In genomic region chr6:42545451-42545885, GRCm38 (mm10) we compare ENCODE assay signal across 14 mouse cellular contexts. TPM values are rescaled to one million over a fixed set of nuclear protein-coding genes. Genes with fewer than 3 reads are reported as not detected.
DNase-seq lines count a peak whose midpoint lies in the region; ATAC-seq lines count a peak whose summit lies in the region.
"Had no signal": no experiment of that assay in that cellular context is flagged by ENCODE, and none has a peak within 500 bp of the region (broad histone marks: within the 10 kb centered on the region; RNA-seq: fewer than 3 reads in every experiment).

No protein-coding gene starts in this region.

- peaks cover 4% of the 10 kb centered on the region for H3K4me1 ChIP-seq in embryonic facial prominence, embryonic 14.5 days (ENCODE audit: control insufficient read depth, insufficient read depth, low read length)
- peaks cover 6% of the 10 kb centered on the region for H3K4me1 ChIP-seq in embryonic facial prominence, embryonic 10.5 days
- H3K4me1 ChIP-seq in kidney, embryonic 16.5 days (ENCODE audit: insufficient read depth, low read length): peaks cover 5% of the 10 kb centered on the region; the same call in 1 of the 2 replicates
- no peaks in the 10 kb centered on the region for H3K4me1 ChIP-seq in kidney, embryonic 14.5 days (ENCODE audit: control insufficient read depth, insufficient read depth, low read length)
- no peaks in the 10 kb centered on the region for H3K4me1 ChIP-seq in hindbrain, embryonic 12.5 days

- WGBS in embryonic facial prominence, embryonic 14.5 days: 43% methylated on average over 2 of the region's 2 CpGs
- 70% methylated on average over 2 of the region's 2 CpGs for WGBS in embryonic facial prominence, embryonic 10.5 days
- 48% methylated on average over 2 of the region's 2 CpGs for WGBS in kidney, embryonic 16.5 days
- WGBS in kidney, embryonic 14.5 days: 58% methylated on average over 2 of the region's 2 CpGs
- 72% methylated on average over 2 of the region's 2 CpGs for WGBS in hindbrain, embryonic 12.5 days

- no peak overlapping the region for H3K9ac ChIP-seq in embryonic facial prominence, embryonic 14.5 days (ENCODE audit: low read depth, low read length)
- H3K9ac ChIP-seq in kidney, embryonic 16.5 days (replicated peaks; ENCODE audit: low read length): no peak overlapping the region
- H3K9ac ChIP-seq in kidney, embryonic 14.5 days (ENCODE audit: low read depth, low read length): no peak overlapping the region
- H3K9ac ChIP-seq in hindbrain, embryonic 12.5 days: no peak overlapping the region
- H3K9ac ChIP-seq: liver, postnatal 0 days had no signal

- no peaks in the 10 kb centered on the region for H3K27me3 ChIP-seq in embryonic facial prominence, embryonic 14.5 days (replicated peaks; ENCODE audit: control insufficient read depth, insufficient read depth, low read length)
- H3K27me3 ChIP-seq in embryonic facial prominence, embryonic 10.5 days (replicated peaks; ENCODE audit: low read depth, poor library complexity, severe bottlenecking): no peaks in the 10 kb centered on the region
- H3K27me3 ChIP-seq in kidney, embryonic 16.5 days (ENCODE audit: insufficient read depth, low read length): no peaks in the 10 kb centered on the region
- no peaks in the 10 kb centered on the region for H3K27me3 ChIP-seq in kidney, embryonic 14.5 days (ENCODE audit: control insufficient read depth, insufficient read depth, low read length)
- H3K27me3 ChIP-seq in hindbrain, embryonic 12.5 days: no peaks in the 10 kb centered on the region

- no peak overlapping the region for H3K4me3 ChIP-seq in embryonic facial prominence, embryonic 14.5 days (ENCODE audit: low read depth, low read length)
- H3K4me3 ChIP-seq in embryonic facial prominence, embryonic 10.5 days: no peak overlapping the region
- H3K4me3 ChIP-seq in kidney, embryonic 16.5 days (ENCODE audit: low read length): no peak overlapping the region
- no peak overlapping the region for H3K4me3 ChIP-seq in kidney, embryonic 14.5 days (ENCODE audit: low read length)
- H3K4me3 ChIP-seq in hindbrain, embryonic 12.5 days: no peak overlapping the region

- DNase-seq in embryonic facial prominence, embryonic 14.5 days (ENCODE audit: low spot score): peak; percentile 42
- no peak for DNase-seq in embryonic facial prominence, embryonic 10.5 days (ENCODE audit: low spot score)
- peak; percentile 23 for DNase-seq in adipocyte (ENCODE audit: low spot score)
- peak; percentile 41 to 54 for DNase-seq in heart, postnatal 10 days
- DNase-seq: left cerebral cortex, postnatal 4 days; liver, postnatal 0 days had no signal

- no peak overlapping the region for H3K27ac ChIP-seq in embryonic facial prominence, embryonic 14.5 days (replicated peaks; ENCODE audit: low read depth, low read length)
- H3K27ac ChIP-seq in embryonic facial prominence, embryonic 10.5 days (replicated peaks): no peak overlapping the region
- H3K27ac ChIP-seq in kidney, embryonic 16.5 days (ENCODE audit: low read length): no peak overlapping the region
- no peak overlapping the region for H3K27ac ChIP-seq in kidney, embryonic 14.5 days (ENCODE audit: low read depth, low read length)
- no peak overlapping the region for H3K27ac ChIP-seq in hindbrain, embryonic 12.5 days

- no peak overlapping the region for H3K4me2 ChIP-seq in embryonic facial prominence, embryonic 14.5 days (ENCODE audit: low read depth, low read length)
- no peak overlapping the region for H3K4me2 ChIP-seq in kidney, embryonic 16.5 days (replicated peaks; ENCODE audit: low read depth, low read length)
- no peak overlapping the region for H3K4me2 ChIP-seq in kidney, embryonic 14.5 days (replicated peaks; ENCODE audit: low read depth, low read length)
- H3K4me2 ChIP-seq in hindbrain, embryonic 12.5 days (replicated peaks): no peak overlapping the region

- no peaks in the 10 kb centered on the region for H3K9me3 ChIP-seq in embryonic facial prominence, embryonic 14.5 days (ENCODE audit: control insufficient read depth, low read length)
- no peaks in the 10 kb centered on the region for H3K9me3 ChIP-seq in embryonic facial prominence, embryonic 10.5 days
- H3K9me3 ChIP-seq in kidney, embryonic 16.5 days (ENCODE audit: low read length): no peaks in the 10 kb centered on the region
- no peaks in the 10 kb centered on the region for H3K9me3 ChIP-seq in kidney, embryonic 14.5 days (ENCODE audit: control insufficient read depth, low read length)
- H3K9me3 ChIP-seq in hindbrain, embryonic 12.5 days (replicated peaks): no peaks in the 10 kb centered on the region

- intact Hi-C loops in heart, postnatal 10 days (cut with DNase I): no loop called here

- no peaks in the 10 kb centered on the region for H3K36me3 ChIP-seq in embryonic facial prominence, embryonic 14.5 days (ENCODE audit: control insufficient read depth, insufficient read depth, low read length)
- no peaks in the 10 kb centered on the region for H3K36me3 ChIP-seq in embryonic facial prominence, embryonic 10.5 days (replicated peaks)
- no peaks in the 10 kb centered on the region for H3K36me3 ChIP-seq in kidney, embryonic 16.5 days (ENCODE audit: insufficient read depth, low read length)
- no peaks in the 10 kb centered on the region for H3K36me3 ChIP-seq in kidney, embryonic 14.5 days (ENCODE audit: control insufficient read depth, insufficient read depth, low read length)
- no peaks in the 10 kb centered on the region for H3K36me3 ChIP-seq in hindbrain, embryonic 12.5 days

- 0 out of 2 replicates have a peak, but pooled peaks have one; percentile 15 for ATAC-seq in embryonic facial prominence, embryonic 14.5 days (ENCODE audit: low read depth)
- ATAC-seq in kidney, embryonic 16.5 days (ENCODE audit: low FRiP score, low TSS enrichment): 0 out of 2 replicates have a peak, but pooled peaks have one; percentile 42
- ATAC-seq in kidney, embryonic 14.5 days (ENCODE audit: low FRiP score, low TSS enrichment): no peak
- no peak for ATAC-seq in hindbrain, embryonic 12.5 days (ENCODE audit: low FRiP score)
- no peak for ATAC-seq in activated CD4-positive, CD25-positive, alpha-beta regulatory T cell, adult 4 months
- ATAC-seq: liver, postnatal 0 days had no signal

RNA-seq across cellular contexts. Expression of gene Olfr455, which starts 1.9 kb away (rescaled TPM):
- polyA plus RNA-seq in embryonic facial prominence, embryonic 14.5 days (2014; fragmentation: Nextera tagmentation; extraction: Ambion mirVana): not detected in 2 replicates
- not detected in 2 replicates for polyA plus RNA-seq in embryonic facial prominence, embryonic 10.5 days (2016; fragmentation: Nextera tagmentation; extraction: Ambion mirVana)
- not detected in 2 replicates for polyA plus RNA-seq in kidney, embryonic 16.5 days (2015; fragmentation: Nextera tagmentation; extraction: Ambion mirVana)
- polyA plus RNA-seq in kidney, embryonic 14.5 days (2014; fragmentation: Nextera tagmentation; extraction: Ambion mirVana): not detected in 2 replicates
- not detected for total RNA-seq in heart, postnatal 10 days (2021)
- polyA plus RNA-seq in hindbrain, embryonic 12.5 days (2016; fragmentation: Nextera tagmentation; extraction: Ambion mirVana): not detected in 2 replicates
- under 1 TPM in 1 of 2 experiments, not detected in 1; 0.08 TPM for polyA plus RNA-seq in activated CD4-positive, CD25-positive, alpha-beta regulatory T cell, adult 4 months (2017; shearing (Covaris generic))
- total RNA-seq: gastrocnemius, postnatal 4 days; left cerebral cortex, postnatal 4 days had no signal
- polyA plus RNA-seq: liver, postnatal 0 days; neural tube, embryonic 11.5 days; spleen, adult 2 months had no signal

RNA-seq across cellular contexts. Expression of gene Tcaf3, which starts 52.0 kb away (rescaled TPM):
- polyA plus RNA-seq in embryonic facial prominence, embryonic 14.5 days (2014; fragmentation: Nextera tagmentation; extraction: Ambion mirVana): not detected in 2 replicates
- polyA plus RNA-seq in embryonic facial prominence, embryonic 10.5 days (2016; fragmentation: Nextera tagmentation; extraction: Ambion mirVana): not detected in 2 replicates
- not detected in 2 replicates for polyA plus RNA-seq in kidney, embryonic 16.5 days (2015; fragmentation: Nextera tagmentation; extraction: Ambion mirVana)
- not detected in 2 replicates for polyA plus RNA-seq in kidney, embryonic 14.5 days (2014; fragmentation: Nextera tagmentation; extraction: Ambion mirVana)
- total RNA-seq in heart, postnatal 10 days (2021): not detected
- not detected in 2 replicates for polyA plus RNA-seq in hindbrain, embryonic 12.5 days (2016; fragmentation: Nextera tagmentation; extraction: Ambion mirVana)
- not detected for polyA plus RNA-seq in activated CD4-positive, CD25-positive, alpha-beta regulatory T cell, adult 4 months (2017; shearing (Covaris generic))
- total RNA-seq: gastrocnemius, postnatal 4 days; left cerebral cortex, postnatal 4 days had no signal
- polyA plus RNA-seq: C2C12; liver, postnatal 0 days; neural tube, embryonic 11.5 days; spleen, adult 2 months had no signal

RNA-seq across cellular contexts. Expression of gene Olfr456, which starts 58.5 kb away (rescaled TPM):
- polyA plus RNA-seq in embryonic facial prominence, embryonic 14.5 days (2014; fragmentation: Nextera tagmentation; extraction: Ambion mirVana): 0.17 TPM in 1 of 2 replicates, not detected in the other
- not detected in 2 replicates for polyA plus RNA-seq in embryonic facial prominence, embryonic 10.5 days (2016; fragmentation: Nextera tagmentation; extraction: Ambion mirVana)
- polyA plus RNA-seq in kidney, embryonic 16.5 days (2015; fragmentation: Nextera tagmentation; extraction: Ambion mirVana): not detected in 2 replicates
- polyA plus RNA-seq in kidney, embryonic 14.5 days (2014; fragmentation: Nextera tagmentation; extraction: Ambion mirVana): not detected in 2 replicates
- total RNA-seq in heart, postnatal 10 days (2021): not detected
- not detected in 2 replicates for polyA plus RNA-seq in hindbrain, embryonic 12.5 days (2016; fragmentation: Nextera tagmentation; extraction: Ambion mirVana)
- not detected for polyA plus RNA-seq in activated CD4-positive, CD25-positive, alpha-beta regulatory T cell, adult 4 months (2017; shearing (Covaris generic))
- total RNA-seq: gastrocnemius, postnatal 4 days; left cerebral cortex, postnatal 4 days had no signal
- polyA plus RNA-seq: liver, postnatal 0 days; neural tube, embryonic 11.5 days had no signal

Comparison
In these comparisons a context has a peak if more than half of its experiments do, and no peak if none do; other contexts are left out.
1. ATAC-seq: peak in embryonic facial prominence, embryonic 14.5 days (single experiment) and kidney, embryonic 16.5 days (single experiment); none in kidney, embryonic 14.5 days (single experiment), hindbrain, embryonic 12.5 days (single experiment) and activated CD4-positive, CD25-positive, alpha-beta regulatory T cell, adult 4 months (single experiment).